Mouse (Mus musculus): ENCODE data around the gene Tmem33.

GRCm38 (mm10) chr5:67266106-67266505 is 5.7 kb downstream of the Tmem33 start:
- TF ChIP-seq CTCF (conservative IDR thresholded peaks at IDR 0.05; ENCODE audit: low read length) (peak; percentile 64), POU5F1 (IDR thresholded peaks at IDR 0.05; ENCODE audit: borderline replicate concordance, low read length) (no peak)
